Mouse (Mus musculus) spleen, postnatal 14 days (tissue): ENCODE results near the gene Haspin.

Experiments used
- DNase-seq, 2 experiments: peaks; one replicate each; pipeline ENCODE4 v3.0.0; 2021 to 2022; ENCODE audit warnings: low spot score in 2 of 2

Haspin gene

GRCm38 (mm10) chr11:73137591-73138501, at the start of gene Haspin:
Gene Haspin, minus strand, starts transcription at chr11:73138294.
- DNase-seq = peak; percentile 87 to 93

GRCm38 (mm10) chr11:73187231-73187630, 49.1 kb upstream of the Haspin start:
- no peak for DNase-seq

GRCm38 (mm10) chr11:73185872-73186615, 48.0 kb upstream of the Haspin start:
- DNase-seq = no peak

GRCm38 (mm10) chr11:73177895-73178294, 39.8 kb upstream of the Haspin start:
- DNase-seq = no peak

- DNase-seq = no peak
These were observed 39.4 kb upstream of the Haspin start for GRCm38 (mm10) chr11:73177509-73177875.

GRCm38 (mm10) chr11:73176608-73177508, 38.8 kb upstream of the Haspin start, which contains the start of the genes Emc6 and Tax1bp3:
Gene Emc6, minus strand, starts transcription at chr11:73177037.
Gene Tax1bp3, plus strand, starts transcription at chr11:73177083.
- DNase-seq = peak; percentile 90 to 93

- DNase-seq = no peak
These were observed 38.1 kb upstream of the Haspin start for GRCm38 (mm10) chr11:73176186-73176585.

GRCm38 (mm10) chr11:73175612-73176011, 37.5 kb upstream of the Haspin start:
- no peak for DNase-seq

GRCm38 (mm10) chr11:73172186-73172585, 34.1 kb upstream of the Haspin start:
- no peak for DNase-seq

- DNase-seq = peak in 1 of 2 experiments; percentile 53
These were observed 31.1 kb upstream of the Haspin start for GRCm38 (mm10) chr11:73169231-73169630.

GRCm38 (mm10) chr11:73168576-73168975, 30.5 kb upstream of the Haspin start:
- no peak for DNase-seq

- DNase-seq = no peak
These were observed 30.0 kb upstream of the Haspin start for GRCm38 (mm10) chr11:73168071-73168470.

GRCm38 (mm10) chr11:73162284-73162683, 24.2 kb upstream of the Haspin start:
- DNase-seq = no peak

GRCm38 (mm10) chr11:73161616-73162015, 23.5 kb upstream of the Haspin start:
- DNase-seq = no peak

GRCm38 (mm10) chr11:73160811-73161200, 22.7 kb upstream of the Haspin start:
- no peak for DNase-seq

GRCm38 (mm10) chr11:73159957-73160810, 22.1 kb upstream of the Haspin start, which contains the start of gene P2rx5:
Gene P2rx5, plus strand, starts transcription at chr11:73160421.
- no peak for DNase-seq

- DNase-seq = no peak
These were observed 17.0 kb upstream of the Haspin start for GRCm38 (mm10) chr11:73155071-73155470.

- DNase-seq = no peak
These were observed 10.1 kb upstream of the Haspin start for GRCm38 (mm10) chr11:73148209-73148608.

- DNase-seq = no peak
These were observed 8.9 kb upstream of the Haspin start for GRCm38 (mm10) chr11:73146975-73147365.
